Mouse (Mus musculus) right cerebral cortex, adult 2 months (tissue): ENCODE measurements at regions not wholly inside any gene's neighbourhood (a gene's known extent, or its start where the extent isn't known, plus 50 kb on each side); places are given as distances from the start of the nearest gene placed in this dataset.
"Not testable (repeated sequence)": the region's sequence is repeated elsewhere in the genome, so short reads cannot be mapped to it uniquely, and the experiment has no call there.

Experiments used
- DNase-seq, 2 experiments: peaks; one replicate each; pipeline ENCODE4 v3.0.0; 2021 to 2022; ENCODE audit warnings: low spot score in 2 of 2

DNA sequence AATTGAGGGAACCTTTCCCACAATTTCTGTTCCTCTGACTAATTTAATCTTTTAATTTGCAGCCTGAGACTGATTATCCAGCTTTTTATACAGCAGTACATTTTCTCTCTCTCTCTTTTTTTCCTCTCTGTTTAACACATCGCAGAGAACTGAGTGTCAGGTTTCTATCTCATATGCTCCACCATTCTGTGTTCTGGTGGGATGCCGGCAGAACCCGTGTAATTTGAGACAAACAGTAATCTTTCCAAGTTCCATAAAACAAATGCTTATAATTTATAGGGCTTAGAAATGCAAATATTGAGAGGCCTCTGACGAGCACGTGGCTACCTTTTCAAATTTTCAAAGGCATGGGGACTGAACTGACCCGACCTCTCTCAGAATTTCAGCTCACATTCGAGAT lies 59.1 kb downstream of the Zbtb18 start:
- no peak for DNase-seq

GRCm38 (mm10) chr1:177503946-177504345 lies 61.8 kb downstream of the Zbtb18 start:
- DNase-seq, result no peak

DNA sequence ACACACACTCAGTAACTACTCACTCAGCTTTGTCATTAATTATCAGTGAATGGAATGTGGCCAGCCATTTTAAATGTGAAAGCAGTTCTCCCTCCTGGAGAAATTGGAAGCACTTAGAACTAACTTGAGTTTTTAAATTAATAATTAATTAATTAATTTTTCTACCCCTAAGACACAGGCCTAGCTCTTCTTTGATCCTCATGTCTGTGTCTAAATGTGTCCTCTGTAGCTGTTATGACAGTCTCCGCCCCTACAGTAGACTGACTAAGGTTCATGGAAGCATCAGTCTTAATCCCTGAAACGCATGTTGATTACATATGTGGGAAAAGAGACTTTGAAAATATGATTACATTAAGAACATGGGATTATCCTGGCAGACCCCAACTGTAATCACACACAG lies 62.6 kb downstream of the Zbtb18 start:
- no peak for DNase-seq

GRCm38 (mm10) chr1:177507398-177507797 lies 65.2 kb downstream of the Zbtb18 start:
- not testable (repeated sequence) for DNase-seq

GRCm38 (mm10) chr1:177509786-177510185 lies 67.6 kb downstream of the Zbtb18 start:
- DNase-seq, result peak; percentile 32 to 37

- no peak for DNase-seq
Measured at GRCm38 (mm10) chr1:177512116-177512515, 70.0 kb downstream of the Zbtb18 start.

DNA sequence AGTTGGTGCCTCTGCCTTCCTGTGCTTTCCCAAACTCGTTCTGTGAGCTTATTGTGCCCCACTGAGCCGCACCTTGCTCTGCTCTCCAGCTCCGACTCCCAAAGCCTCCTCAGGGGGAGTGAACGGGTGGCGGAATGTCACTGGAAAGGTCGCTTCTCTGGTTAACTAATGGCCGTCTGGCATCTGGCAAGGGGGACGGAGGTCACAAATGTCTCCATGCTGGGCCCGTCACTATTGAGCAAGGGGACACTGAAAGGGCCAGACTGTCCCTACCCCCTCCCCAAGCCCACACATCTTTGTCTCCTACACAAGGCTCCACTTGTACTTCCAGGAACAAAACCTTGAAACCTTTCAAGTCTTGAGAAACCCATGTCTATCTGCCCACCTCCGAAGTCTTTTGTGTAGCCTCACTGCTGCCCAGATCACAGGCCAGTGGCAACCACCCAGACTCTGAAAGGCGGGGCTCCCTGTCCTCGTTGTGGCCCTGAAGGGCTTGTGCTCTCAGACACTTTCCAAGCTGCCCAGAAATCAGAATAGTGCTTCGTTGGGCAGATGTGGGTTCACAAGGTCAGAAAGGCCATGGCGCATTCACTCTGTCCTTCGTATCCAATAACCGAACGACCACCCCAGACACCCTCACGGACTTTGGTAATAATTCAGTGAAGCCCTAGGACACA lies 75.9 kb downstream of the Zbtb18 start:
- DNase-seq, result no peak

GRCm38 (mm10) chr1:177518897-177519513 lies 76.9 kb downstream of the Zbtb18 start:
- no peak for DNase-seq

DNA sequence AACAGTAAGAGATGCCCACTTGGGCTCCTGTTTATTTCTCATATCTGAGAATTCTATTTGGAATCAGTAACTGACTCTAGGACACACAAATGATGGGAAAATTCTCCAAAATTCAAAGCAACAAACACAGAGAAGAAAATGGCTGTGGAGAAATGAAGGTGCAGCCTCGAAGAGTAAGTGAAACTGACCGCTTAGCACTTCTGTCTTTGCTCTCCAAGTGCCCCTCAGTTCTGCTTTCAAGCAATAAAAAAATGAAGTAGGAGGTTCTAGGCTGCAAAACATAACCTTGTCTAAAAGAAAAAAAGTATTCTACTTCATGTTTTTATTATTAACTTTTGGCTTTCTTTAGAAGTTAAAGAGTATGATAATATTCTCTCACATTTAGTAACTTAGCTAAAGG lies 79.0 kb downstream of the Zbtb18 start:
- DNase-seq, result no peak

GRCm38 (mm10) chr1:177525141-177525540 lies 83.0 kb downstream of the Zbtb18 start:
- no peak for DNase-seq

DNA sequence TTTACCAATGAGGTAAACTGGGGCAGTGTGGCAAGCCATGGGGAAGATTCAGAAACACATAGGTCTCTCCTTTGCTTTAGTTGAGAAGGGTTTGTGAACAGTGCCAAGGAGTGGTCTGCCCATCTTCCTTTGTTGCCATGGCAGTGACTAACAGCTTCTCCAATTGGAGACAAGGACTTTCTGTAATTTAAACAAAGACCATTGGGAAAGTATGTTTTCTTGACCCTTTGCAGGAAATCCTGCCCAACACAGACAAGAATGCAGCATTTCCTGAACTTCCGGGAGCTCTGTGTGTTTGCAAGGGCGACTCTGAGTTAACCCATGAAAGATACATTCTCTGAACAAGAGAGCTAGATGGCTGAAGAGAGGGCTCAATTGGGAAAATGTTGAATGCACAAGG lies 89.6 kb downstream of the Zbtb18 start:
- no peak for DNase-seq

GRCm38 (mm10) chr1:177532656-177533055 lies 90.5 kb downstream of the Zbtb18 start:
- DNase-seq, result no peak

DNA sequence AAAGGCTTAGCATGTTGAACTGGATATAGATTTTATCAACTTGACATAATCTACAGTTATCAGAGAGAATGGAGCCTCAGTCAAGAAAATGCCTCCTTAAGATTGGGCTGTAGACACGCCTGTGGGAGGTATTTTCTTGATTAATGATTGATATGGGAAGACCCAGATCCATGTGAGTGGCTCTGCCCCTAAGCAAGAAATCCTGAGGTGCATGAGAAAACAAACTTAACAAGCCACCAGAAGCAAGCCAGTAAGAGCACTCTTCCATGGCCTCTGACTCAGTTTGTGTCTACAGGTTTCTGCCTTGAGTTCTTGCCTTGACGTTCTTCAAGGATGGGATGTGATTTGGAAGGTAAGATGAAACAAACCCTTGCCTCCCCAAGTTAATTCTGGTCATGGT lies 91.2 kb downstream of the Zbtb18 start:
- DNase-seq, result no peak

DNA sequence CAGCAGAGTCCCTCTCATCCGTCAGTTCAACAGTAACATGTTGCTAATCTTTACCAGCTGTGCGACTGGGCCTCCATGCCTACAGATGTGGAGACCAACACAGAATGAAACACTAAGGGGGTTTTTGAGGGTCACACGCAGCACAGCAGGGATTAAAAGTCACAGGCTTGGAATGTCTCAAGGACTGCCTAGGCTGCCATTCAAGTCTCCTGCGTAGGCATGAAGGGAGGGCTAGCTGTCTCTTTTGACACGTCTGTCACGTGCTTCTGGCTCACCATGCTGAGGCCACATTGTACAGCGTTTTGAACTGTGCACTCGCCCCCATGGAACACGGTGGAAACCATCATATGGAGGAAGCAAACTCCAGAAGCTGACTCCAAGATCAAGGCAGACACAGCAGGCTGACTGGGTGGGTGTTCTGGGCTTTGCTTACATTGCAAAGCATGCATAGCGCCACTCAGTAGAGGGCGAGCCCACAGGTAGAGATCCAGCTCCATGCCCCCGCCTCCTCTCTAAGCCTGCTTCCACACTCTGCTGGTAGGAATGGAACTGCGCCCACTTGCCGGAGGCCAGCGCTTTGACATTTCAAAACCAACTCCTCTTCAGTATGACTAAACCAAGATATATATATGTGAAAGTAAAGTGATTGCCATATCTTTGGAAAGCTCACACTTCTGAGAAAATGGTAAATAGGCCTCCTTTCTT lies 103.0 kb downstream of the Zbtb18 start:
- DNase-seq, result peak; percentile 77 to 87

GRCm38 (mm10) chr1:177547716-177548115 lies 105.6 kb downstream of the Zbtb18 start:
- DNase-seq, result no peak

GRCm38 (mm10) chr1:177555471-177556291 lies 113.5 kb downstream of the Zbtb18 start:
- DNase-seq, result no peak

DNA sequence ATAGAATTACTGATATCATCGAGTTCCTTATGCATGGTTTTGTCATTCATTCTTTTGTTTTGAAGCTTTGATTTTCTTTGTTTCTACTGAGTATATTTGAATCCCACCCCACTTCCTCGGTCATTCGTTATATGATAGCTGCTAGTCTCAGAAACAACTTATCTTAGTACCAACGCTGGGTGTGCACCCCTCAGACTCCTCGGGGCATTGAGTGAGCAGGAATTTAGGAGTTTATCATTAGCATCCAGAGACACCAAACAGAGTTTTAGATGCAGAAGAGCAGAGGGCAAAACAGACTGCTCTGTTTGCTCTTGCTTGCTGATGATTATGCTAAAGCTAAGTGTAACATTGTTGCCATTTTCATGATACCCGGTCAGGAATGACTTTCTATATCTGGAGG lies 115.3 kb downstream of the Zbtb18 start:
- DNase-seq, result no peak

DNA sequence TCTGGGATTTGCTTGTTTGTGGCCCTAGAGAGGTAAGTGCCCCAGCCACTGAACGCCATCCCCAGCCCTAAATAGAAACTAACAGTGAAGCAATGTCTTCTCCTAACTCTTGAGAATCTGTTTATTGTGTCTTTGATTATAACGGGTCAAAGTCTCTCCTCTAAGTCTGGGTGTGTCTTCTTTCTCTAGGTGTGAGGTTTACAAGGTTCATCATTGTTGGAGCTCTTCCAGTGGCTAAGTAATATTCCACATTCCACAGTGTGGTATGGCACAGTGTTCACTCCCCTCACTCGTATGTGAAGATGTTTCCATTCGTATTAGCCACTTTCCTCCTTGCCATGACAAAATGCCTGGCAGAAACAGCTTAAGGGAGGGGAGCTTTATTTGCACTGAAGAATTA lies 115.7 kb downstream of the Zbtb18 start:
- DNase-seq, result no peak

- no peak for DNase-seq
Measured at GRCm38 (mm10) chr1:177561716-177562588, 119.8 kb downstream of the Zbtb18 start.

GRCm38 (mm10) chr1:177562589-177562912 lies 120.4 kb downstream of the Zbtb18 start:
- DNase-seq, result no peak

- DNase-seq, result no peak
Measured at GRCm38 (mm10) chr1:177565678-177566077, 123.5 kb downstream of the Zbtb18 start.
